Mouse (Mus musculus) left cerebral cortex, postnatal 36 days (tissue): ENCODE measurements around the gene Mllt3. TPM values are rescaled to one million over a fixed set of nuclear protein-coding genes. Genes with fewer than 3 reads are reported as not detected.
A peak's percentile ranks its signal among the peaks of the same experiment; 100 is the strongest.
"Not testable (repeated sequence)": the region's sequence is repeated elsewhere in the genome, so short reads cannot be mapped to it uniquely, and the experiment has no call there.

Source experiments
- DNase-seq, 2 experiments: peaks; one replicate each; pipeline ENCODE4 v3.0.0; 2021 to 2022; ENCODE audit warnings: low spot score in 2 of 2, mixed read lengths in 1 of 2
- intact Hi-C: fragments of 180-260 bp; cut with DNase I; formaldehyde crosslinking; loops from one replicate; pipeline ENCODE4 v1.15.1; 2025
- total RNA-seq, 2 experiments: library from RNA; stranded (reverse); gene quantifications; 2 replicates each; pipeline ENCODE4 v1.2.3; 2021

Gene Mllt3
- total RNA-seq, 2 experiments from 2014 or later = 27.1 to 40.0 TPM

DNA sequence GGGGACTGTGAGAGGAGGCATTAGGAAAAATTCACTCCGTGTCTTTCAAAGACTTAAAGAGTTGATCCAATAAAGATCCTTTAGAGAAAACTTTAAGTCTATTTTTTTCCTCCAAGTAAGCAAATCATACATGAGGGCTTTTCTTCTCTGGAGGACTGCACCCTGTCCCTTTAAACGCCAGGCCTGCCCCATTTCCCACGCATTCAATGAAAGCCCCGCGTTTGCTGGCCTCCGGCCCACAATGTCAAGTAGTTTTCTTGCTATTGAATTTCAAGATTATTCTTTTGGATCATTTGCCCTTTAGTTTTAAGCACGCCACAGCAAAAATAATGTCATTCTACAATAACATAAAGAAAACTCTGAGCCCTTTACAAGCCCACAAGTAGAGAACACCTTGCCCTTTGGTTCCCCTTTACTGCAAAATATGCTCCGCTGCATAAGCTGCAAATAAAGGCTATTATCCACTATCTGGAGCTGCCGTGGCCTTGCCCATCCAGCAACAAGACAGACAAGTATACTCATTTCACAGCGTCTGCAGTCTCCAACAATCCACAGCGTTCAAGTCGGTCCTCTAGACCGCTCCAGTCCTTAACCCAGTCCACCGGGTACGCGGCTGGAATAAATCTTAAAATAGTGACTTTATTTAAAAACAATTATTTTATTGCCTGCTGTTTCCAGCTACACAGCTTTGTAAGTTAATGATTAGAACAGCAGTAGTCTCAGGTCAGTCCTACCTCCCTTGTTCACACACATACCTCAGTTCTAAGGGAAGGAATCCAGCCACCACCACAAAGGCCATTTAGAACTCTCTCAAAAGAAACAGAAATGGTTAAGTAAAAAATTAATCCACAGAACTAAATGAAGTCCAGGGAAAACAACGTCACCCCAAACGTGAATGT lies 15.5 kb downstream of the Mllt3 start:
- DNase-seq = no peak
- intact Hi-C loops = no loop called here

DNA sequence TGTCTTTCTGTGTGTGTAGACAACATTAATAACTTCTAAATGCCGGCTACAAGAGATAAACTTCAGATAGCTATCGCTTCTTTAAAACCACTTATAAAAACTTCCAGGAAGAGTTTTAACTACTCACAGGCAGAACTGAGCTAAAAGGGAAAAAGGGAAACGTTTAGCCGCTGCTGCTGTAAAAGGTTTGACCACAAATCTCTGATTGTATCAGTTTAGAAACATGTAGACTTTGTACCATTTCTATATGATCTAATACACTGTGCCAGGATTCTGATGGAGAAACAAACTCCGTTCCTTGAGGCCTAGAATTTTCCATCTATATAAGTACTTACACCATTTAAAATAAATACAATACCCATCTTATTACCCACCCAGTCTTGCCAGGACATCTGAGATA lies 17.4 kb downstream of the Mllt3 start:
- intact Hi-C loops = no loop called here

DNA sequence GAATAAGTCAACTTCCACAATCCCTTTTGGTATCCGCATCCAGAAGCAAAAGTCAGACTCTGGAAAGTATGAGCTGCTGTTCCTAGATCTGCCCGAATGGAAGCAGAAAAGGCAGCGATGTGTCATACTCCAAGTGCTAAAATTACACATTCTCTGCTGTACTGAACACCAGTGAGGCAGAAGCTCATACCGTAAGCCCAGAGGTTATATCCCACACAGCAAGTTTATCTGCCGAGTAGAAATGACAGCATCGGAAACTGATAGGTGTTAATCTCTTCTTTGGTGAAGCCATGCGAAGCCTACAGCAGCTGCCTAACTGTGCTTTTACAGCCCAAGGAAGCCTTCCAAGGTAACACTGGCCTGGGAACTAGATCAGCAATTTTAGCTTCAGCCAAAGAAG lies 17.9 kb downstream of the Mllt3 start:
- intact Hi-C loops = no loop called here
- DNase-seq = peak in 1 of 2 experiments; percentile 13

More for the DNA sequence above, 17.4 kb downstream of the Mllt3 start:
- DNase-seq = no peak

DNA sequence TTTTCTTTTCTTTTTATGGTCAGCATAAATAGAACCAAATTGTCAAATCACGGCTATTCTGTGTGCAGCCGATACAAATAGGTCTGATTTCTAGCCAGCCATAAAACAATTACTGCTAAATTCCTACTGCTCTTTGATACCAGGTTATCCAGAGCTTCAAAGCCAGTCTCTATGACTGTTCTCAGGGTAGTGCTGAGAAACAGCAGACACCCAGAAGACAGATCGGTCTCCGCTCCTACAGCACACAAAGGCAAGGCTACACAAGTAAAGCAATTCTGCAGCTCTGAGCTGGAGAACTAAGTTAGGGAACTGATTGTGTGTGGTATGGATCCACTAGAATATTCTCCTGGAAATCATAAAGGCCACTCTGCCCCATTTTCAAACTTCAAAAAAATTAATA lies 20.4 kb downstream of the Mllt3 start:
- intact Hi-C loops = no loop called here
- no peak for DNase-seq

DNA sequence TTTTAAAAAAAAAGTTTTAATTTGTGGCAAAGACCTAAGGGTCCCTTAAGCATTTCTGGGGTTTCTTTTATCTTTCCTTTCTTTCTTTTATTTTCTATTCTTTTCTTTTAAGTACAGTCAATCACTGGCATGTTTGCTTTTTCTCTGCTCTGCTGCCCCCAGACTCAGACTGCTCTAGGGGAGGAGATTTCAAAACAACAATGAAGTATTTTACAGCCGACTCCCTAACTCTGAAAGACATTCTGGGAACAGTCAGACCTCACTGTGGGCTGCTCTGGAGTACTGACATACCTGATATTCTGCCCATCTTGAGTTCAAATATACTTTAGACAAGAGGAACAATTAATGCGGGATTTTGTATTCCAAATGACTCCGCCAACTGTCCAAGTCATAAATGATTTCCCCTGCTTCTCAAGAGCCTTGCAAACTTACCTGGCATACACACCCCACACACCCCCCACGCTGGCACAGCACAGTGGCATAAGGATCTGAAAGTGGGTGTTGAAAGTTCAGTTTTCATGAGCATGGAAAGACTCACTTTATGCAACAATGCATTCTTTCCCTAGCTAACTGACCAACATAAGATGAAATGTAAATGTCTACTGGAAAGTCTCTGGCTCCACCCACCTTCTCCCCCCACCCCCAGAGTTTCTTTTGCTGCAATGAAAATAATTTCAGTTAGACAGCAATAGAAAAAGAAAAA lies 21.1 kb downstream of the Mllt3 start:
- intact Hi-C loops = no loop called here
- no peak for DNase-seq

DNA sequence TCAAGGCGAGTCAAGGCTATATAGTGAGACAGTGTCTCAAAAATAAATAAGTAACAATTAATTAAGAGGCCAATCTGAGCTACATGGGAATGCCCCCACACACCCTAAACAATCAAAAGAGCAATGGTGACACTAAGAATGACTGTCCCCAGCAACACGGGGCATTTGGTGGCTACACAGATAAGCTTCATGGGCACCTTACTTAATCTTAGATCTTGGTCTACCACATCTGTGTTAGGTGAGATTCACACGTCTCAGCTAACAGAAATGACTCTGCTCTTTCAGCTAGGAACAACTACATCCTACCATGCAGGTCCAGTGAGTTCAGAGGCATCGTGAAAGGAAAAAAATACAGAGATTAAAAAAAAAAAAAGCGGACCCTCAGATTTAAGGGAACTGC lies 22.7 kb downstream of the Mllt3 start:
- intact Hi-C loops = no loop called here
- no peak for DNase-seq

DNA sequence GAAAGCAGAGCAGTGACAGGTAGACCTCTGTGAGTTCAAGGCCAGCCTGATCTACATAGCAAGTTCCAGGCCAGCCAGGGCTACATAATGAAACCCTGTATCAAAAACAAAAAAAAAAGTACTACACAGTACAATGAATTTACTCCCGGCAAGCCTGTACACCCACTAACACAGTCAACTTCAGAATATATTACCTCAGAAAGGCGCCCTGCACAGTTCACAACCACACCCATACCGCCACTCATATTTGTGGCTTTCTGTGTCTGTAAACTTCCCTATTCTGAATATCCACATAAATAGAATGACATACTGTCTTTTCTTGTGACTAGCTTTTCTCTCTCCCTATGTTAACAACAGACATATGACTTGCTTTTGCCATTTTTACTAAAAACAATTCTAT lies 27.4 kb downstream of the Mllt3 start:
- DNase-seq = no peak
- intact Hi-C loops = no loop called here

DNA sequence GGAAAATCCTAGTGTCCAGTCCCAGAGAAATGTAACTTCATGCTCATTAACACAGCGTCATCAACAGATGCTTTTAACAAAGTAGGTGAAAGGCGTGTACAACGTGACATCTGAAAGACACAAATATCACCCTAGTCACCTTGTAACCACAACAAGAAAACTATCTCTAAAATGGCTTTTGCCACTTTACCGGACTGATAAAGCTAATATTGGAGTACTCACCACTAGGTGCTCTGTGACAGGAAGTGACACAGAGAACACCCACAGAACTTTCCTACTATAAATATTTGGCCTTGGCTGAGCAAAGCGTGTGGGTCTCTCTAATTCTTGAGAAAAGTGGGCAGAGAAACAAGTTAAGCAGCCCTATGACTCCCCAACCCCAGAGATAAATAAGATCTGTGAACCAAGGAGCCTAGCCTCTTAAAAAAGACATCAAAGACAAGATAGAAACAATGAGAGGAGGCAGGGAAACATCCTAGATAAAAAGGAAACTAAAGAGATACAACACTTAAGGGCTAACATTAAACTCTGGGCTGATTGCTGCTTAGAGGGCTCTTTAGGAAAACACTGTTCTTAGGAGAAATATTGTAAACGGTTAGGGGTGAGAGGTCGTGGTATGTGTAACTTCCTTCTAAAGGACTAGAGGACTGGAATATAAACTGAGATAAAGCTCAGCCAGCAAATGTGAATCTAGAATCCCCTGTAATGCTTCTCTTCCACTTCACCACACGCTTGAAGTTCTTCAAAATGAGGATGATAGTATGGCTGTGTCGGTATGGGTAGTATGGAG lies 29.8 kb downstream of the Mllt3 start:
- intact Hi-C loops = no loop called here

DNA sequence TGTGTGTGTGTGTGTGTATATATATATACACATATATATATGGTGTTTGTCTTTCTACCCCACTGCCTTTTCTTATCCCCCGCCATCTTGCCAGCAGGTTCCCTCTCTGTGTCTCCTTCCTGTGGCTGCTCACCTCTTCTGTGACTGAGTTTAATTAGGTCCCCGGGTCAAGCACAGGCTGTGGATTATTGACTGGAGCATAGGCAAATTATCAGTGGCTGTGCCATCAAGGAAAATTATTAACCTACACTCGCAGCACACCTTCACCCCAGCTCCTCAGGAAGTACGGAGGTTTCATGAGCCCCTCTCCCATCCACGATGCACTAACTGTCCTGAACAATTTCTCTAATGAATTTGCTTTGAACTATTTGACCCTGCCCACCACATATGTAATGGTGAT lies 41.5 kb downstream of the Mllt3 start:
- DNase-seq = no peak
- intact Hi-C loops = no loop called here

More for the DNA sequence above, 29.8 kb downstream of the Mllt3 start:
- DNase-seq = no peak

DNA sequence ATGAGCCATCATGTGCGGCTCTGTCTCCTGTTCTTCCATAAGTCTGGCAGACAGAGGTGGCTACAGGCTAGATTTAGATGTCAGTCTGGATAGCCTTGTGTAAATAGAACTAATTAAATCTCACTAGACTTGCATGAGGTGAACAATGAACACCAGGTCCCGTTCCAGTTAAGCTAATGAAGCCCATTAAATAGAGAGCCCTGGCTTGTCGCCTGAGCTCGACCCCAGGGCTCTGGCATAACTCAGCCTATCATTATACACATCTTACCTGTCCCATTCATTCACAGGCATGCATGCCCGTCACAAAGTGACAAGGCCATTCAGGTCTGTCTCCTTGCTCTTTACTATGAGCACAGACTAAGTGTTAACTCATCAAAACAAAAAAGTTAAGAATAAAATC lies 42.2 kb downstream of the Mllt3 start:
- no peak for DNase-seq
- intact Hi-C loops = no loop called here

DNA sequence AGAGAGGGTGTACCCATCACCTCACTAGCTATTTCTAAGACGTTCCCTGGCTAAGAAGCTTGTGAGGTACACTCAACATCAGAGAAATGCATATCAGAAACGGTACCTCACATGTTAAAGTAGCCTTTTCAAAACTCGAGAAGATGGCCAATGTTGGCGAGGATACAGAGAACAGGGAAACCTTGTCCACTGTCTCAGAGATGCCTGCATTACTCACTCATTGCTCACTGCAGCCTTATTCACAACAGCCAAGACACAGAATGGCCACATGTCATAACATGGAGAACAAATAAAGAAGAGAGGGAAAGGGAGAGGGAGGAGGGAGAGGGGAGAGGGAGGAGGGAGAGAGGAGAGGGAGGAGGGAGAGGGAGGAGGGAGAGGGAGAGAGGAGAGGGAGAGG lies 47.9 kb downstream of the Mllt3 start:
- DNase-seq = no peak

DNA sequence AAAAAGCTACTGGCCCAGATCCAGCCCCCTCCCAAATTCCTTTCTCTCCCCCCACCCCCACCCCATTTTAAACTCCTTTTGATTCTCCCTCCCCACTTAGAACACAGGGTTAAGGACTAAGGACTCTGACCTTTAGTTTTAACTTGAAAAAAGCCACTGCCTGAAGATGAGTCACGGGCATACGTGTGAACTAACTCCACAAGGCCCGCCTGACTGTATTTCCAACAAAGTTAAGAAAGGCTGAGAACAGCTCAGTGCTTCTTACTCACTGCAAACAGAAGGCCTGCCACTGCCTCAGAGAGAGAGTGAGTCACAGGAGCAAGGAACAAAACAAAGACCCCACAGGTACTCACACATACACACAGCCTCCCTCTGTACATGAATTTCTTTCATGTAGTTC lies 48.6 kb downstream of the Mllt3 start:
- DNase-seq = peak; percentile 14 to 34
- intact Hi-C loops = no loop called here

More for the DNA sequence above, 47.9 kb downstream of the Mllt3 start:
- intact Hi-C loops = no loop called here

DNA sequence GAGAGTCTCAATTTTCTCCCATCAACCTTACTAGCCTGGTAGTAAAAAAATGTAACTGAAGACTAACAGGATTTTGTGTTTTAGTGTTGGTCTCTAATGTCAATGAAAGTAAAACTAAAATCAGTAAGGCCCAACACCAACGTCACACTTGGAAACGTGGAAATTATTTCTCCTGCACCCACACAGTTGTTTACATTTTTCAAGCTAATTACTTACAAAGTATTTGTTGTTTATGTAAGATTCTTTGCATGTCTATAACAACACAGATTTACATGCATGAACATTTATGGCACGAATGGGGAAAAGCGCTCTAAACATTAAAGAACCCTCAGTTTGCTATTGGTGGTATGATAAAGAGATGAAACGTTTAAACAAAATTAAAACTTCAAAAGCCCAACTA lies 49.1 kb downstream of the Mllt3 start:
- DNase-seq = no peak
- intact Hi-C loops = no loop called here

DNA sequence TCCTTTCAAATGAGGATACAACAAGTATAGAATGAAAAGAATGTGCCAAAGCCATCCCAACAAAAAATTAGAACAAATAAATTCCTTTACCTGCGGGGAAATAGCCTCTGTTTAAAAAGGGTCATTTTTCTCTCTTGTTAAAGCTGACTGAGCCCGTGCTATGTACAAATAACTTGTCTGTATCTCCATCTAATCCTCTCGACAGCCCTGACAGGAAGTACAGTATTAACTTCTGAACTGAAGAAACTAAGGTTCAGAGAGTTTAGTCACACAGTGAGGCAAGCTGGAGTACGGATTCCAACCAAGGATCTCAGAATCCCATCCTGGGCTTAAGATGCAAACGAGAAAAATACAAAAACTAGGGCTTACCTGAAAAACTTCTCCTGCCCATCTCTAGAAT lies 50.6 kb downstream of the Mllt3 start:
- intact Hi-C loops = no loop called here
- DNase-seq = no peak

DNA sequence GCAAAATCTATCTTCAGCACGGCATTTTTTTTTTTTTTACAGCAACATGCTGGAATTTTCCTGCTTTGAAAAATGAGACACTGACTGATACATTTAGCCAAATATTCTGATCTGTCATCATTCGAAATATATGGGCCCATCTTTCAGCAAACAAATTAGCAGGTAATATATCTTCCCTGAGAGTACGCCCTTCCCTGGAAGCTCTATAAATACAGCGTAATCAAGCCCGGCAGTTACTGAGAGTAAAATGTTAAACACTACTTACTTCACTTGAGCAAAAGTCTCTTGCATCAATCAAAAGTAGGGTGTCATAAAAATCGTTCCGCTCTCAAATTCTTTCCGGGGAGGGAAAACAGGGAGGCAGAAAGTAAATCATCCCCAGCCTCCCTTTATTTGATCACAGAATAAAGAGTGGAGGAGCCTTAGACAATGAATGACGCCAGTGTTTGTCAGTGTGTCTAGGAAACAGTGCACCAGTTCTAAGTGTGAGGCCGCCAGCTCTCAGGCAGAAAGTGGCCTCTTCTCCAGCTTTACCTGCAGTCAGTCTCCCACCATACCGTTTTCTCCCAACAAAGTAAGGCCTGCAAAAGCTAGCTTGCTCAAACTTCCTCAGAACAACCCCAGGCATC lies 55.2 kb downstream of the Mllt3 start:
- intact Hi-C loops = no loop called here
- no peak for DNase-seq

DNA sequence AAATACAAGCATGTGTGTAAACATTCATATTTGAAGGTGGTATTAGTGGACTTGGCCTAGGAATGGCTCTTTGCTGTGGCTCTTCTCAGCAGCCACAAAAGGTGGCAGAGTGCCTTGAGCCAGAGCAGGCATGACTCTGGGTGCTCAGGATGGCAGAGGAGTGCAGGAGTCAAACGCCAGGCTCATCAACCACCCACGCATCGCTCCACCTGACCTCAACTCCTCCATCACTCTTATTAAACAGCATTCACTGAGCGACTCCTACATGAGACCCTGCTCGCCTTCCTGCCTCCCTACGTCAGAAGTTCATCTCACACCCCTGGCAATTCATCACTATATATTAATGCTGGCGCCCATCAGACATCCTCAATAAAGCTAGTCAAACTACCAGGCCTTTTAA lies 67.3 kb downstream of the Mllt3 start:
- intact Hi-C loops = no loop called here
- DNase-seq = no peak

DNA sequence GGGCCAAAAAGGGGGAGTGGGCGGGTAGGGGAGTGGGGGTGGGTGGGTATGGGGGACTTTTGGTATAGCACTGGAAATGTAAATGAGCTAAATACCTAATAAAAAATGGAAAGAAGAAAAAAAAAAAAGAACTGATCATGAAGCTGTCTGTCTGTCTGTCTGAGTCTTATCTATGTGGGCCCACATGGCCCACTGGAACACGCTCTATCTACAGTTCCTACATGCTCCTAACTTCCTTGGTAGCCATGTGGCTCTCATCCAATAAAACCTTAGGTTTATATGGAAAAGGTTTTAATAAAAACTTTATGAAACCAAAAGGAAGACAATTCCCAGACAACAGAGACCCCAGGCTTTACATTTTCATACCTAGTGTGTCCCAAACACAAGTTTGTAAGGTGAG lies 68.3 kb downstream of the Mllt3 start:
- DNase-seq, intact Hi-C loops: not testable (repeated sequence)

DNA sequence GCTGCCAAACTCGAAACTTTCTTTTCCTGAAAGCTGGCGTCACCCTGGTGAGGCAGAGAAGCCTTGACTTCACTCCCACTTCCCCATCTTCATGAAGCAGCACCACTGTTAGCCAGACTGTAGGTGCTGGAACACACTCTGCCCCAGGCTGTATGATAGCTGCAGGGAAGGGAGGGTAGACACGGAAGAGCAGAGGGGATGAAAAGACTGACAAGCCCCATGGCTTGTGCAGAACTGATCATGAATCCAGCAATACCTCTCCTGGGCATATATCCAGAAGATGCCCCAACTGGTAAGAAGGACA lies 69.4 kb downstream of the Mllt3 start:
- intact Hi-C loops = no loop called here
- no peak for DNase-seq

DNA sequence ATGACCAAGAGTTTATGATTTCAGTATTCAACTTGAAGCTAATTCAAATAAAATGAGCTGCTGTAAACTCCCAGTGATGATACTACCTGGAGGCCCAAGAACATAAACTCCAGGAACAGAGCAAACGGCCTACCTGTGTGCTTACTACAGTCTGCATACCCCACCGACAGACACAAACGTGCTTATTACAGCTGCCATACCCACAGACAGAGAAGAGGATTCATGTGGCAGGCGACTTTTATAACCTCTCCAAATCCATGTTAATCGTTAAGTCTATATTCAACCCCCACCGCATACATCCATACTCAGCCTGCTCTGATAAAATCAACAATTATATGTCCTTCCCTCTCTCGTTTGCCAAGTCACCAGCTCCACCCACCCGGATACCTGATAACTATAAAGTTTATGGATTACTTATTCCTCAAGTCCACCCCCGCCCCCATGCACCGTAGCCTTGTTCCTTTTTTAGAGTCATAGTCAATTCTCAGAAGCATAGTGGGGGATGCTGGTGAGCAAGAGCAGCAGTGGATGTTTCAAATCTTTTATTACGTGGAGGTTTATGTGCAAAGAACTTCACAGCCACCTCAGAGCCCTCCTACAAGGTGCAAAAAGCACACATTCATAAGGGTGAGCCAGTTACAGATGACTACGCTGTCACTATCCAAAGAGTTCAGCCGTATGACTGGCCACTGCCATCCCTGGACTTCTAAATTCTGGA lies 70.0 kb downstream of the Mllt3 start:
- DNase-seq = no peak
- intact Hi-C loops = no loop called here
